Mouse (Mus musculus): ENCODE measurements around the gene Ifna11. TPM values are rescaled to one million over a fixed set of nuclear protein-coding genes. Genes with fewer than 3 reads are reported as not detected.
A peak's percentile ranks its signal among the peaks of the same experiment; 100 is the strongest.
"Not testable (repeated sequence)": the region's sequence is repeated elsewhere in the genome, so short reads cannot be mapped to it uniquely, and the experiment has no call there.

Ifna11 gene
- polyA plus RNA-seq, 1 experiment from 2014 or later = not detected

GRCm38 (mm10) chr4:88797097-88797496 is 22.7 kb upstream of the Ifna11 start, which contains the start of gene Gm13279:
TSS of gene Gm13279 (plus strand) at chr4:88797397.
- not testable (repeated sequence) for ATAC-seq (ENCODE audit: insufficient number of reproducible peaks, low FRiP score, low TSS enrichment, low read depth); H3K4me3 ChIP-seq (replicated peaks); H3K27me3 ChIP-seq; H3K9ac ChIP-seq; H3K4me2 ChIP-seq (replicated peaks); H3K9me3 ChIP-seq (replicated peaks); H3K4me1 ChIP-seq; H3K36me3 ChIP-seq; H3K27ac ChIP-seq (replicated peaks)
- no CpG with 5 or more reads among the region's 28 CpGs for WGBS

GRCm38 (mm10) chr4:88799365-88799764 is 20.4 kb upstream of the Ifna11 start, which contains the start of gene Gm13285:
TSS of gene Gm13285 (plus strand) at chr4:88799665.
- H3K36me3 ChIP-seq; ATAC-seq (ENCODE audit: insufficient number of reproducible peaks, low FRiP score, low TSS enrichment, low read depth); H3K4me3 ChIP-seq (replicated peaks); H3K27ac ChIP-seq (replicated peaks); H3K4me2 ChIP-seq (replicated peaks); H3K9ac ChIP-seq; H3K4me1 ChIP-seq; H3K9me3 ChIP-seq (replicated peaks); H3K27me3 ChIP-seq: not testable (repeated sequence)
- 9% methylated on average over 6 of the region's 7 CpGs for WGBS

GRCm38 (mm10) chr4:88802954-88803353 is 16.8 kb upstream of the Ifna11 start, which contains the start of gene Gm13287:
TSS of gene Gm13287 (plus strand) at chr4:88803254.
- no CpG with 5 or more reads among the region's 29 CpGs for WGBS
- H3K27me3 ChIP-seq; H3K9ac ChIP-seq; H3K27ac ChIP-seq (replicated peaks); H3K4me1 ChIP-seq; H3K9me3 ChIP-seq (replicated peaks); ATAC-seq (ENCODE audit: insufficient number of reproducible peaks, low FRiP score, low TSS enrichment, low read depth); H3K4me2 ChIP-seq (replicated peaks); H3K36me3 ChIP-seq; H3K4me3 ChIP-seq (replicated peaks): not testable (repeated sequence)

- 0 out of 2 replicates have a peak within 1 kb of the TSS, but pooled peaks have one; percentile 27 for H3K4me2 ChIP-seq (replicated peaks)
- H3K4me1 ChIP-seq; H3K27me3 ChIP-seq; H3K9ac ChIP-seq; H3K9me3 ChIP-seq (replicated peaks); H3K36me3 ChIP-seq; ATAC-seq (ENCODE audit: insufficient number of reproducible peaks, low FRiP score, low TSS enrichment, low read depth); H3K27ac ChIP-seq (replicated peaks): not testable (repeated sequence)
- H3K4me3 ChIP-seq (replicated peaks) = peak within 1 kb of the TSS; percentile 28
- WGBS = no CpG with 5 or more reads among the region's 8 CpGs
Measured at GRCm38 (mm10) chr4:88805231-88805630, 14.5 kb upstream of the Ifna11 start, which contains the start of gene Gm13288. TSS of gene Gm13288 (plus strand) at chr4:88805531.

GRCm38 (mm10) chr4:88805761-88806160 is 14.0 kb upstream of the Ifna11 start:
- no CpG with 5 or more reads among the region's 34 CpGs for WGBS
- H3K36me3 ChIP-seq; H3K27ac ChIP-seq (replicated peaks); H3K4me1 ChIP-seq; ATAC-seq (ENCODE audit: insufficient number of reproducible peaks, low FRiP score, low TSS enrichment, low read depth); H3K9ac ChIP-seq; H3K27me3 ChIP-seq; H3K9me3 ChIP-seq (replicated peaks): not testable (repeated sequence)
- Histone ChIP-seq H3K4me2 (replicated peaks) (0 out of 2 replicates have a peak overlapping the region, but pooled peaks have one; percentile 27), H3K4me3 (replicated peaks) (peak overlapping the region; percentile 28)

GRCm38 (mm10) chr4:88815928-88816327 is 3.8 kb upstream of the Ifna11 start, which contains the start of gene Ifna7:
TSS of gene Ifna7 (plus strand) at chr4:88816228.
- WGBS = 46% methylated on average over 3 of the region's 3 CpGs
- H3K4me3 ChIP-seq (replicated peaks) = no peak within 1 kb of the TSS
- no peaks in the 10 kb centered on the region for H3K9me3 ChIP-seq (replicated peaks)
- ATAC-seq (ENCODE audit: insufficient number of reproducible peaks, low FRiP score, low TSS enrichment, low read depth) = no peak
- H3K9ac ChIP-seq = no peak within 1 kb of the TSS
- no peaks in the 10 kb centered on the region for H3K36me3 ChIP-seq
- no peak within 1 kb of the TSS for H3K4me2 ChIP-seq (replicated peaks)
- no peaks in the 10 kb centered on the region for H3K4me1 ChIP-seq
- H3K27me3 ChIP-seq = no peaks in the 10 kb centered on the region
- no peak within 1 kb of the TSS for H3K27ac ChIP-seq (replicated peaks)

GRCm38 (mm10) chr4:88822995-88823394 is 3.2 kb downstream of the Ifna11 start:
- Histone ChIP-seq H3K4me1 (no peaks in the 10 kb centered on the region), H3K4me2 (replicated peaks) (no peak overlapping the region), H3K27ac (replicated peaks) (no peak overlapping the region), H3K36me3 (no peaks in the 10 kb centered on the region), H3K27me3 (no peaks in the 10 kb centered on the region), H3K9ac (no peak overlapping the region), H3K4me3 (replicated peaks) (no peak overlapping the region), H3K9me3 (replicated peaks) (no peaks in the 10 kb centered on the region)
- 26% methylated on average over 4 of the region's 4 CpGs for WGBS
- no peak for ATAC-seq (ENCODE audit: insufficient number of reproducible peaks, low FRiP score, low TSS enrichment, low read depth)

- H3K27me3 ChIP-seq; H3K9me3 ChIP-seq (replicated peaks); H3K4me3 ChIP-seq (replicated peaks); H3K36me3 ChIP-seq; H3K9ac ChIP-seq; ATAC-seq (ENCODE audit: insufficient number of reproducible peaks, low FRiP score, low TSS enrichment, low read depth); H3K27ac ChIP-seq (replicated peaks); H3K4me2 ChIP-seq (replicated peaks); H3K4me1 ChIP-seq: not testable (repeated sequence)
Measured at GRCm38 (mm10) chr4:88827116-88827515, 7.4 kb downstream of the Ifna11 start, which contains the start of gene Ifna6. TSS of gene Ifna6 (plus strand) at chr4:88827416.

GRCm38 (mm10) chr4:88830523-88830922 is 10.8 kb downstream of the Ifna11 start:
- Histone ChIP-seq H3K4me3 (replicated peaks) (no peak overlapping the region), H3K4me2 (replicated peaks) (no peak overlapping the region), H3K36me3 (no peaks in the 10 kb centered on the region), H3K9ac (no peak overlapping the region), H3K27ac (replicated peaks) (no peak overlapping the region), H3K27me3 (no peaks in the 10 kb centered on the region), H3K9me3 (replicated peaks) (no peaks in the 10 kb centered on the region), H3K4me1 (no peaks in the 10 kb centered on the region)
- ATAC-seq (ENCODE audit: insufficient number of reproducible peaks, low FRiP score, low TSS enrichment, low read depth) = no peak
- 22% methylated on average over 4 of the region's 4 CpGs for WGBS

GRCm38 (mm10) chr4:88835225-88835624 is 15.5 kb downstream of the Ifna11 start, which contains the start of gene Ifna5:
TSS of gene Ifna5 (plus strand) at chr4:88835525.
- H3K4me2 ChIP-seq (replicated peaks); H3K36me3 ChIP-seq; H3K4me3 ChIP-seq (replicated peaks); H3K9ac ChIP-seq; ATAC-seq (ENCODE audit: insufficient number of reproducible peaks, low FRiP score, low TSS enrichment, low read depth); H3K27ac ChIP-seq (replicated peaks); H3K27me3 ChIP-seq; H3K4me1 ChIP-seq; H3K9me3 ChIP-seq (replicated peaks): not testable (repeated sequence)
- WGBS = 81% methylated on average over 1 of the region's 1 CpGs

- H3K36me3 ChIP-seq = no peaks in the 10 kb centered on the region
- no peaks in the 10 kb centered on the region for H3K27me3 ChIP-seq
- no peaks in the 10 kb centered on the region for H3K9me3 ChIP-seq (replicated peaks)
- no peak overlapping the region for H3K27ac ChIP-seq (replicated peaks)
- H3K4me3 ChIP-seq (replicated peaks) = no peak overlapping the region
- ATAC-seq (ENCODE audit: insufficient number of reproducible peaks, low FRiP score, low TSS enrichment, low read depth) = no peak
- no peaks in the 10 kb centered on the region for H3K4me1 ChIP-seq
- no peak overlapping the region for H3K4me2 ChIP-seq (replicated peaks)
- WGBS = 34% methylated on average over 3 of the region's 3 CpGs
- no peak overlapping the region for H3K9ac ChIP-seq
Measured at GRCm38 (mm10) chr4:88838828-88839227, 19.1 kb downstream of the Ifna11 start.

- Histone ChIP-seq H3K27me3 (no peaks in the 10 kb centered on the region), H3K4me1 (no peaks in the 10 kb centered on the region), H3K4me2 (replicated peaks) (no peak overlapping the region), H3K9me3 (replicated peaks) (no peaks in the 10 kb centered on the region), H3K27ac (replicated peaks) (no peak overlapping the region), H3K36me3 (no peaks in the 10 kb centered on the region), H3K4me3 (replicated peaks) (no peak overlapping the region), H3K9ac (no peak overlapping the region)
- WGBS = 67% methylated on average over 3 of the region's 3 CpGs
- ATAC-seq (ENCODE audit: insufficient number of reproducible peaks, low FRiP score, low TSS enrichment, low read depth) = no peak
Measured at GRCm38 (mm10) chr4:88840058-88840457, 20.3 kb downstream of the Ifna11 start.
